Mouse (Mus musculus) heart, postnatal 10 days (tissue): ENCODE measurements around the gene H2afy2. TPM values are rescaled to one million over a fixed set of nuclear protein-coding genes. Genes with fewer than 3 reads are reported as not detected.

Source experiments
- DNase-seq, 2 experiments: peaks; one replicate each; pipeline ENCODE4 v3.0.0; 2021
- intact Hi-C: fragments of 180-260 bp; cut with DNase I; formaldehyde crosslinking; loops from one replicate; pipeline ENCODE4 v1.15.1; 2025
- total RNA-seq, 2 experiments: library from RNA; stranded (reverse); gene quantifications; 2 replicates each; pipeline ENCODE4 v1.2.3; 2021

H2afy2 gene
- total RNA-seq, 2 experiments from 2014 or later: 10.7 to 12.7 TPM

GRCm38 (mm10) chr10:61787541-61788313, 3.8 kb upstream of the H2afy2 start:
- DNase-seq: no peak
- intact Hi-C loops: no loop called here

- DNase-seq: no peak
- intact Hi-C loops: no loop called here
These were observed 467 bp upstream of the H2afy2 start for GRCm38 (mm10) chr10:61784414-61784813.

GRCm38 (mm10) chr10:61782799-61783611, 942 bp downstream of the H2afy2 start:
- peak; percentile 66 to 72 for DNase-seq
- intact Hi-C loops: no loop called here

DNA sequence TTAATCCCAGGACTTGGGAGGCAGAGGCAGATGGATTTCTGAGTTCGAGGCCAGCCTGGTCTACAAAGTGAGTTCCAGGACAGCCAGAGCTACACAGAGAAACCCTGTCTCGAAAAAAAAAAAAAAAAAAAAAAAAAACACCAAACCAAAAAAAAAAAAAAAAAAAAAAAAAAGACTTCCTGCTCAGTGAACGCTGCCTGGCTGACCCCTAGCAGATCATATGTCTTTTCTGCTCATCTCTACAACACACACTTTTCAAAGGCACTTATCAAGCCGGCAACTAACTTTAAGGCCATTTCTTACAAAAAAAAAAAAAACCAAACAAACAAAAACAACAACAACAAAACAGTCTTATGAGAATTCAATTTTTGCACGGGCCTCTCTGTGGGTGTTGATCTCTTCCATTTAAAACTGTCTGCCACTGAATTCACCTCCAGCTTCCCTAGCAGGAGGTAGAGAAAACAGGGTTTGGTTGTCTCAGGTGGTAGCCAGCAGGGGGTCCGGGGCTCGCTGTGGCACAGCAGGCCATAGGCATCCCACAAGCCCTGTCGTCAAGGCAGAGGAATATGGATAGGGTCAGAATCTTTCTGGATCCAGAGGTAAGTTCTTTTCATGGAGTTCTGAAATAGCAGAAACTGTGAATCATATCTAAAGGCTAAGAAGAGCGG, 2.4 kb downstream of the H2afy2 start:
- DNase-seq: no peak
- intact Hi-C loops: no loop called here

DNA sequence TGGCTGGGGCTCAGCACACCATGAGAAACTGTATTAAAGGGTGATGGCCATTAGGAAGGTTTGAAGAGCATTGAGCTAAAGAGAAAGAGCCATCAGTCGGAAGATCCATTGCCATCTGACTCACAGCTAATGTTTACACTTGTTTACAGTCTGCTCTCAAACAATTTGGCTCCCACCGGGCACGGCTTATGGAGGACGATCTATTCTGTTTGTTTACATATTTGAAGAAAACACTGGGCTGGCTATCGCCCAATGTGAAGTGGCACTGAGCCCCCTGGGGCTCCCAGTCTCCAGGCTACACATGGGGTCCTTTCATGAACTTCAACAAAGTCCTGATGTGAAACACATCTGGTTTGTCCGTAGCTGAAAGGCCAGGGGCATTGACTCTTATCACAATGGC, 17.1 kb downstream of the H2afy2 start:
- intact Hi-C loops: no loop called here

GRCm38 (mm10) chr10:61765558-61765957, 18.4 kb downstream of the H2afy2 start:
- intact Hi-C loops: no loop called here
- no peak for DNase-seq

More for the DNA sequence above, 17.1 kb downstream of the H2afy2 start:
- DNase-seq: no peak

DNA sequence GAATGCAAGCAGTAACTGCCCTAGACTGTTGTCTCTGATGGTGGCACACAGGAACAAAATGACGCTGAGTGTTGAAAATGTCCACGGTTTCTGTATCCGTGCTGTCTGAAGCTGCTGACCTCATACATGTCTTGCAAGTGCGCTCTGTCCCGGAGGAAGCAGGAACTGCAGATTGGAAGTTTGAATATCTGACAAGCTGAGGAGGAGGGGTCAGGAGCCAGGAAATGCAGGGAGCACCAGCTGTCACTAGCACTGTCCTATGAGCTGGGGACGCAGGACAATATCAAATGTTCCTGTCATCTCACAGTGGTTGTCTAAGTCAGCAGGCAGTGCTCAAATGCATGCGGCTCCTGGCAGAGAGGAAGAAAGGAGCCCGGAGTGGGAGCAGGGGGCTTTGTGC, 19.3 kb downstream of the H2afy2 start:
- peak; percentile 44 to 53 for DNase-seq
- intact Hi-C loops: no loop called here

DNA sequence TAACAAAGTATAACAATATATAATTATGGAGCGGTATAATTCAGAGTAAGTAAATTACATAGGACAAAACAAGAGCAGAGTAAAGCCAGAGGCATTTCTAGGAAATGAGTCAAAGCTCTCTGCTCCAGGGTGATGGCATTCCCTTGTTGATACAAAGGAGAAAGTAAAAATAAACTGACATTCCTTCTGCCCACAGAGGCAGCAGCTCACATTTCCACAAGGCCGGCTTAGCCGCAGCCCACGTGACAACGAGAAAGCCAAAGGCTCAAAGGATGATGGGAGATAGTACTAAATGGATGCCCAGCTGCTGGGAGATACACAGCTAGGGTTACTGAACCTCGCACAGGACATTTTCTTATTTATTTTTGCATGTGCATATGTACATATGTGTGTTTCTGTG, 24.1 kb downstream of the H2afy2 start:
- intact Hi-C loops: no loop called here
- peak; percentile 60 to 63 for DNase-seq

GRCm38 (mm10) chr10:61758904-61759303, 25.0 kb downstream of the H2afy2 start:
- no peak for DNase-seq
- intact Hi-C loops: no loop called here

GRCm38 (mm10) chr10:61757022-61757421, 26.9 kb downstream of the H2afy2 start:
- DNase-seq: peak; percentile 80 to 84
- intact Hi-C loops: no loop called here

- no peak for DNase-seq
- intact Hi-C loops: no loop called here
These were observed 30.9 kb downstream of the H2afy2 start for GRCm38 (mm10) chr10:61753071-61753470.

DNA sequence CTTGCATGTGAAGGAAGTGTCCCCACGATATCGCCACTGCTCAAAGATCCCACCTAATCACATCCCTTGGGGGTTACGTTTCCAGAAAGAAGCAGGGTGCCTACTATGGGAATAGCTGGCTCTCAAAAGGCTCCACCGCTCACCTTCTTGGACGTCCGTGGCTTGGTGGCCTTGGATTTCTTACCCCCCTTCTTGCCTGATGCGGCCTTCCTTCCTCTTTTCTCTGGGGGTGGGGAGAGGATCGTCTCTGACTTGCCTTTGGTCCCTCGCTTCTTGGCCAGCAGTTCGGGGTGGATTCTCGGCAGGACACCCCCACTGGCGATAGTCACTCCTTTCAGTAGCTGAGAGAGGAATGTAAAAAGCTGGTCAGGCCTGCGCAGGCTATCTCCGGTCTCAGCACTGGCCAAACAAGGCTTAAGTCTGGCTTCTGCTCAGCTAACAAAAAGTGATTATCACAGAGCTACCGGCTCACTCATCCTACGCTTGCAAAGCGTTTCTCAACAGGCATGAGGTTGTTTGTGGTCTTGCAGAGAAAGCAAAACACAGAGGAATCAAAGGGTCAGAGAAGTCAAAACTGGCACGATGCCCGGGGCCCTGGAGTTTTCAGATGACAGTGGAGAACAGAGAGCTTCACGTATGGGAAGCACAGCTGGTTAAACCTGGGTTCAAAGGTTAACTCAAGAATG, 32.3 kb downstream of the H2afy2 start:
- intact Hi-C loops: no loop called here
- DNase-seq: peak; percentile 40 to 61

DNA sequence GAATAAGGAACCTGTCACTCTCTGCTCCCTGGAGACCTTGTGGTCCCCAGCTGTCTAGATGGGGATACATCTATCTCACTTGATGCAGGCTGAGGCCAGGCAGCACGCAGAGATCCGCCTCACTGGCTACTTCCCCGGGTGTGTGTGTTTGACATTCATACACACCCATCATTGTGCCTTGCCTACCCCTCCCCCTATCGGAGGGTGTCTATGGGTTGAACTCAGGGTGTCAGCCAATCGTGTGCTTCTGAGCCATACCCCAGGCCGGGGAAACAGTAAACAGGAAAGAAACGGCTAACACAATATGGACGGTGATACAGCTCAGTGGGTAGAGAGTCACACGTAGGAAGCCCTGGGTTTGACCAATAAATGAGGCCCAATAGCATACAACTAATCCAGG, 33.9 kb downstream of the H2afy2 start:
- no peak for DNase-seq
- intact Hi-C loops: no loop called here

DNA sequence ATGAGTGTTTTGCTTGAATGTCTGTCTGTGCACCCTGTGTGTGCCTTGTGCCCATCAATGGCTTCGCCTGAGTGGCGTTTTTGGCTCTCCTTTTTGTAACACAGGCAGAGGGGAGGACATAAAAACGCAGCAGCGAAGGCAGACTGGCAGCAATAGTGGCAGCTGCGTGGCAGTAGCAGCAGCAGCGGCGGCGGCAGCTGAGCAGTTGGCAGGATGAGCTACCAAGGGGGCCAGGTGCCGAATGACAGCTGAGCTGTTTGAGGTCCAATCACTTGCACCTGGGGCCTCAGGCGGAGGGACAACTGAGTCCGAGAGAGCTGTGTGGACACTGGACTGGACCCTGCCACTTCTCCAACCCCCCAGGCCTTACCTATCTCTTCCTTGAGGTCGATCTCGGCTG, 36.6 kb downstream of the H2afy2 start:
- intact Hi-C loops: no loop called here

DNA sequence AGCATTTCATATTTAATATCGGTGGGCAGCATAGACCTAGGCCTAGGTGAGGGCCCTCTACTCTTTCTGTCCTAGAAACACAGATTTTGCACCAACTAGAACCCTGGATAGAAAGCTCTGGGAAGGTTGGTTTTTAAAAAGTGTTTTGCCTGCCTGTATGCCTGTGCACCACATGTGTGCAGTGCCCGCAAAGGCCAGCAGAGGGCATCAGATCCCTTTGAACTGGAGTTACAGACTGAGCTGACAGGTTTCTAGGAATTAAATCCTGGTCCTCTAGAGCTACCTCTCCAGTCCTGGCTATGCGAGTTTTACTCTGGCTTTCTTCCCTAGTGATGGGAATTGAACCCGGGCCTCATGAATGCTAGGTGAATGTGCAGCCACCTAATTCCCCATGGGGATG, 38.8 kb downstream of the H2afy2 start:
- intact Hi-C loops: no loop called here
- DNase-seq: peak in 1 of 2 experiments; percentile 53

More for the DNA sequence above, 36.6 kb downstream of the H2afy2 start:
- no peak for DNase-seq

GRCm38 (mm10) chr10:61742336-61742735, 41.6 kb downstream of the H2afy2 start:
- intact Hi-C loops: no loop called here
- no peak for DNase-seq

DNA sequence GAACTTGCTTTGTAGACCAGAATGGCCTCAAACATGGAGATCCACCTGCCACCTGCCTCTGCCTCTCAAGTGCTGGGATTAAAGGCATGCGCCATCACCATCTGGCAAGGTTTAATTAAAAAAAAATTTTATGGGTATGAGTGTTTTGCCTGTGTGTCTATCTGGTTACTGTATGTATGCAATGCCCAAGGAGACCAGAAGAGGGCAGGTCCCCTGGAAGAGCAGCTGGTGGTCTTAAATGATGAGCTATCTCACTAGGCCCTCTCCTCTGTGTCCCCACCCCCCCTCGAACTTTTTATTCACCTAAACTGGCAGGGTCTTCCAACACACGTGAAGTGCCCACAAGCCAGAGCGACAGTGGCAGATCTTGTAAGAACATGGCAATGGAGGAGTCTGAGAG, 42.1 kb downstream of the H2afy2 start:
- intact Hi-C loops: no loop called here
- no peak for DNase-seq

- intact Hi-C loops: no loop called here
These were observed 42.6 kb downstream of the H2afy2 start for GRCm38 (mm10) chr10:61741306-61741705.

DNA sequence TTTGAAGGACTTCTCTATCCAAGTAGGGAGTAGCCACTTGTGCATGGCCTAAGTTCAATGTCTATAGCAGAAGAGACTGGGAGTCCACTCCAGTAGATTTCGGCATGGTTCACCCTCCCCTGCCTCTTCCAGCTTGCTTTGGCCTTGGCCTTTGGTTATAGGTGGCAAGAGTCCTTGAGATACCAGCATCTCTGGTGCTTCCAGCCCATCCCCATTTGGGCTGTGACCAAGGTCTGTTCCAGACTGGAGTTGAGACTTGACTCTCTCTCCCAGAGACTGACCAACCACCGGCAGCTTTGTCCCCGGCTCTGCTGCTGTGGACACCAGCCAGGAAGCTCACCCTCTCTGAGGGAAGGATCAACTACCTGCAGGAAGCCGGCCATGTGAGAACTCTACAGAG, 45.8 kb downstream of the H2afy2 start:
- DNase-seq: no peak
- intact Hi-C loops: no loop called here

More at GRCm38 (mm10) chr10:61741306-61741705, 42.6 kb downstream of the H2afy2 start:
- no peak for DNase-seq

DNA sequence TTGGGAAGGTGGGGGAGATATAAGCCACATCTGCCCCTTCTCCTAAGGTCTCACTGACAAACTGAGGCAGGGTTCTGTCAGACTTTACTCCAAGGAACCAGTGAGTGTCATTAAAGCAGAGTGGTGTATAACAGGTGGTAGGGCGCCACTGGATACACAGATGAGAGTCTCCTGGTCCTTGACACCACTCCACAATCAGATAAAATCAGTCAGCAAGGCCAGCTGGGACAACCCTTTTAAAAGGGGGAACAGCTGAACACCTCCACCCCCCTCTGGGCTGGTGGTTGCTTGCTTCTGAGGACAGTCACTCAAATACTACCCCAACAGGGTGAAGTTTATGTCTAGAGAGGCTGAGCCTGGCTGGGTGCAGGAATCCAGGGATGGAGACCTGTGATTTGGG, 46.4 kb downstream of the H2afy2 start:
- intact Hi-C loops: no loop called here
- DNase-seq: no peak

- intact Hi-C loops: no loop called here
- no peak for DNase-seq
These were observed 47.3 kb downstream of the H2afy2 start for GRCm38 (mm10) chr10:61736671-61737078.
